Mouse (Mus musculus) E14TG2a.4 (cell line): ENCODE results near the gene Eif5.

Experiments
- H3K27me3 ChIP-seq: 2 replicates; pipeline ENCODE4 v1.6.1; 2014; ENCODE audit warnings: low read length, control low read depth; ENCODE audit not compliant: insufficient read depth
- H3K36me3 ChIP-seq: 2 replicates; pipeline ENCODE4 v1.6.1; 2014; ENCODE audit warnings: low read length, control low read depth; ENCODE audit not compliant: insufficient read depth
- H3K4me1 ChIP-seq: replicated peaks from 2 replicates; pipeline ENCODE4 v1.6.1; 2014; ENCODE audit warnings: low read depth, low read length, control low read depth
- H3K4me3 ChIP-seq: replicated peaks from 2 replicates; pipeline ENCODE4 v1.5.1; 2014; ENCODE audit warnings: mild to moderate bottlenecking, low read length
- H3K9me3 ChIP-seq: 2 replicates; pipeline ENCODE4 v1.6.1; 2014; ENCODE audit warnings: low read length, control low read depth
- CTCF ChIP-seq: conservative IDR thresholded peaks from 2 replicates; pipeline ENCODE4 v1.5.1; 2014; ENCODE audit warnings: low read length
- NANOG ChIP-seq: IDR thresholded peaks from 2 replicates; pipeline ENCODE4 v1.6.1; 2014; ENCODE audit warnings: borderline replicate concordance, low read length, mixed read lengths
- POU5F1 ChIP-seq: IDR thresholded peaks from 2 replicates; pipeline ENCODE4 v1.6.1; 2014; ENCODE audit warnings: low read length, borderline replicate concordance

The Eif5 gene

DNA sequence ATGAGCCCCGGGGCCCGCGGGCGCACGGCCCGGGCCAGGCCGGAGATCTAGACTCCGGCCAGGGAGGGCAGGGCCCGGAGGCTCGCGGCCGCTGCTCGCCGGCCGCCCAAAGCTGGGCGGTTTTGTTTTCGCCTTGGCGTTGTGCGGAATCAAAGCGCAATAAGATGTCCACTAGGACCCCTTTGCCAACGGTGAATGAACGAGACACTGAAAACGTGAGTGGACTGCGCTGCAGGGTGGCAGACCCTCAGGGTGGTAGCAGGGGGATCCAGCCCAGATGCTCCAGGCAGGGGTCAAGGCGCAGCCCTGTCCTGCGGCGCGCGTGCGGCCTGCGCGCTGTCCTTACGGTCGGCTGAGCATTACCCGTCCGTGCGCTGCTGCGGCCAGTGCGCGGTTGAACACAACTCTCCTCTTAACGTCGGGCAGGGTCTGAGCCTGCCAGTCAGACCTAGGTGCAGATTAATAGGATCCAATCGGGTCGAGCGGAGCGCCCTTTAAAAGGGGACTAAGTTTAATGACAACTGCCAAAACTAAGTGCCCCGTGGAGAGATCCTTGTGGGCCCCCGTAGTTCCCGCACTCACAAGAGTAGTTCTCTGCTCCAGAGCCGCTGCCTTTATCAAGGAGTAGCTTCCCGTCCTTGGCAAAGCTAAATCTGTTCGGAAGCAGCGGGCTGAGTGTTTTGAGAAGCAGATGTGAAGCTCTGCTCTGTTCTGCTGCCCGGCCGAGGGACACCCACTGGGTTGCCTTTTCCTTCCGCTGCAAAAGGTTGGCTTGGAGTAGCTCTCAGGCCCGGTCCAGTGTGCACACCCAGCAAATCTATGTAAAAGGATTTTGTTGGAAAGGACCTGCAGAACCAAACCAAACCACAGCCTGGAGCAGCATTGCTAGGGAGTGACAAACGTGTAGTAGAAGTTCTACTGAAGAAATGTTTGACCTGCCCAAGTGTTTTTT is 37.3 kb downstream of the Eif5 start:
- Histone ChIP-seq H3K4me3 (peak overlapping the region; percentile 96), H3K4me1 (peaks cover 45% of the 10 kb centered on the region), H3K9me3 (no peaks in the 10 kb centered on the region), H3K36me3 (no peaks in the 10 kb centered on the region), H3K27me3 (peaks cover 18% of the 10 kb centered on the region)
- no peak for TF ChIP-seq CTCF
- TF ChIP-seq NANOG = no peak
- TF ChIP-seq POU5F1 = no peak

DNA sequence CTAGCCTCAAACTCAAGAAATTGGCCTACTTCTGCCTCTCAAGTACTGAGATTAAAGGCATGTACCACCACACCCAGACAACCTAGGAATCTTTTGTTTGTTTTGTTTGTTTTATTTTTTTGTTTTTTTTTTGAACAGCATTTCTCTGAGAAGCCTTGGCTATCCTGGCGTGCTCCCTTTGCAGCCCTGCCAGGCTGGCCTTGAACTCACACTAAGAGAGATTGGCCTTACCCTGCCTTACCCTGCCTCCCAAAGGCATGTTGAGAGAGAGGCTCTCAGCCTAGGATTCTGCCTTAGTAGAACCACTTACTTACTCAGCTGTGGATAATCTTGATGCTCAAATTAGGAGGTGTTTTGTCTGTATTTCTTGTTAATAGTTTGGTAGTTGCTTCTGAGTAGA is 45.2 kb downstream of the Eif5 start:
- Histone ChIP-seq H3K4me3 (no peak overlapping the region), H3K27me3 (no peaks in the 10 kb centered on the region), H3K36me3 (no peaks in the 10 kb centered on the region), H3K9me3 (no peaks in the 10 kb centered on the region), H3K4me1 (peaks cover 66% of the 10 kb centered on the region)
- TF ChIP-seq NANOG (no peak), CTCF (no peak), POU5F1 (no peak)

DNA sequence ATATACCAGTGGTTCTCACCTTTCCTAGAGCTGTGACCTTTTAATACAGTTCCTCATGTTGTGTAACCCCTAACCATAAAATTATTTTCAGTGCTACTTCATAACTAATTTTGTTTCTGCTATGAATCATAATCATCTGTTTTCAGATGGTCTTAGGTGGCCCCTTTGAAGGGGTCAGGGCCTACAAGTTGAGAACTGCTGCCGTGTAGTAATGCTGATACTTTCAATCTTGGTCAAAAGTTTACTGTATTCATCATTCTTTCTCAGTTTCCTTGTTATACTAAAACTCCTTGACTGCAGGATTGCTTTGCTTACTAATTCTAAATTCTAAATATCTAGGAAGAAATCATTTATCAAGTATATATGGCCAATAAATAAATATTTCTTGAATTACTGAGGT is 46.6 kb downstream of the Eif5 start:
- Histone ChIP-seq H3K27me3 (no peaks in the 10 kb centered on the region), H3K4me1 (peaks cover 76% of the 10 kb centered on the region), H3K4me3 (no peak overlapping the region), H3K36me3 (no peaks in the 10 kb centered on the region), H3K9me3 (no peaks in the 10 kb centered on the region)
- TF ChIP-seq NANOG (no peak), CTCF (no peak), POU5F1 (no peak)

GRCm38 (mm10) chr12:111587252-111587651 is 49.4 kb downstream of the Eif5 start:
- Histone ChIP-seq H3K9me3 (no peaks in the 10 kb centered on the region), H3K36me3 (peaks cover 7% of the 10 kb centered on the region), H3K4me3 (0 out of 2 replicates have a peak overlapping the region, but pooled peaks have one; percentile 7), H3K4me1 (peaks cover 60% of the 10 kb centered on the region), H3K27me3 (no peaks in the 10 kb centered on the region)
- TF ChIP-seq NANOG (no peak), POU5F1 (no peak), CTCF (no peak)

DNA sequence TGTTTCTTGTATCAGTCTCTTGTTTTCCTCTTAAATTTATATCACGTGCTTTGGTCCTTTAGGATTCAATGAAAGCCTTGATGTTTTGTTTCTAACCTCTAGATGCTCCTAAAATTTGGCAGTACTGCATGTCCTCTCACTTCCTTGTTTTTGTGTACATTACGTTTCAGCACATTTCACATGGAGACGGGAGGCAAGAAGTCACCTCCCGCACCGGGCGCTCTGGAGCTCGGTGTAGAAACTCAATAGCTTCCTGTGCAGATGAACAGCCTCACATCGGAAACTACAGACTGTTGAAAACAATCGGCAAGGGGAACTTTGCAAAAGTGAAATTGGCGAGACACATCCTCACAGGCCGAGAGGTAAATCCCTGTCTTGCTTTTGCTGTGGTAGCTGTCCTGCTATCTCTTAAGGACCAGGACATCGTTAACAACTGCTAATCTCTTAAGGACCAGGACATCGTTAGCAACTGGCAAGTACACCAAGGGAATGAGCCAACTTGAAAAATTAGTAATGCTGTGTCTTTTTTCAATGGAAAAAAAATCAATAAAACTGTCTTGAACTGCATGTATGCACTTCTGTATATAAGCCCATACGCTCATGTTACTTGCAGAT is 54.7 kb downstream of the Eif5 start:
- H3K9me3 ChIP-seq = no peaks in the 10 kb centered on the region
- no peaks in the 10 kb centered on the region for H3K27me3 ChIP-seq
- H3K36me3 ChIP-seq = peaks cover 36% of the 10 kb centered on the region
- peaks cover 28% of the 10 kb centered on the region for H3K4me1 ChIP-seq
- TF ChIP-seq CTCF (no peak), POU5F1 (no peak)
- H3K4me3 ChIP-seq = no peak overlapping the region

DNA sequence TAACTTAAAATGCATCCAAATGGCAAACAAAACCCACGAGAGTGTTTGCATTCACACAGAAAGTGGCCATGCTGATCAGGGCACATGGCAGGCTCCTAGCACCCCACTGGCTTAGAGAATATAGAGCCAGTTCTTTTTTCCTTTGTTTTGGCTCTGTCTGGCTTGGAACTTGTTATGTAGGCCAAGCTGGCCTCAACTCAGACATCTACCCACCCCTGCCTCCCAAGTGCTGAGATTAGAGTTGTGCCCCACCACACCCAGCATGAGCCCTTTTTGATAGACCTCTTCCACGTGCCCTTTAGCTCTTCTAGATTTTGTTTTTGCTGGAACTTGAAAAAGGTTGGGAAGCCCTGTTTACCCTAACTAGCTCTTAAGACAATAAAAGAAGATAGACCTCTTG is 56.0 kb downstream of the Eif5 start:
- Histone ChIP-seq H3K4me3 (no peak overlapping the region), H3K36me3 (peaks cover 48% of the 10 kb centered on the region), H3K9me3 (no peaks in the 10 kb centered on the region), H3K27me3 (no peaks in the 10 kb centered on the region), H3K4me1 (peaks cover 15% of the 10 kb centered on the region)
- no peak for TF ChIP-seq CTCF
- TF ChIP-seq POU5F1 = no peak
- TF ChIP-seq NANOG = no peak
